Comparison of ENCODE assay signal across 9 mouse cellular contexts in genomic region chr5:139423026-139423865, GRCm38 (mm10). TPM values are rescaled to one million over a fixed set of nuclear protein-coding genes. Genes with fewer than 3 reads are reported as not detected.
DNase-seq lines count a peak whose midpoint lies in the region; ATAC-seq and TF ChIP-seq lines count a peak whose summit lies in the region.
"Had no signal": no experiment of that assay in that cellular context is flagged by ENCODE, and none has a peak within 500 bp of the region (broad histone marks: within the 10 kb centered on the region; RNA-seq: fewer than 3 reads in every experiment).

Gene Gper1, plus strand, starts transcription at chr5:139423151.

- TF ChIP-seq POLR2A in thymus, adult 2 months (IDR thresholded peaks at IDR 0.05; ENCODE audit: control insufficient read depth, extremely low read depth, insufficient read depth, low read length, poor library complexity): no peak

- H3K4me3 ChIP-seq in hindbrain, embryonic 13.5 days: peak within 1 kb of the TSS; percentile 32
- no peak within 1 kb of the TSS for H3K4me3 ChIP-seq in thymus, adult 2 months (ENCODE audit: control insufficient read depth, insufficient read depth, low read length)

- peak within 1 kb of the TSS; percentile 42 for H3K4me2 ChIP-seq in hindbrain, embryonic 13.5 days

- H3K9me3 ChIP-seq in hindbrain, embryonic 13.5 days: no peaks in the 10 kb centered on the region

- no peaks in the 10 kb centered on the region for H3K36me3 ChIP-seq in hindbrain, embryonic 13.5 days
- H3K36me3 ChIP-seq in thymus, adult 2 months (ENCODE audit: control insufficient read depth, insufficient read depth, low read length): no peaks in the 10 kb centered on the region

- peaks cover 51% of the 10 kb centered on the region for H3K4me1 ChIP-seq in hindbrain, embryonic 13.5 days (replicated peaks)
- peaks cover 34% of the 10 kb centered on the region for H3K4me1 ChIP-seq in thymus, adult 2 months (replicated peaks; ENCODE audit: control insufficient read depth, insufficient read depth, low read length)

- no peak for TF ChIP-seq CTCF in thymus, adult 2 months (IDR thresholded peaks at IDR 0.05; ENCODE audit: borderline replicate concordance, control insufficient read depth, extremely low read depth, insufficient read depth, low read length, poor library complexity)

- ATAC-seq in hindbrain, embryonic 13.5 days (ENCODE audit: low FRiP score): no peak

- no peaks in the 10 kb centered on the region for H3K27me3 ChIP-seq in hindbrain, embryonic 13.5 days
- H3K27me3 ChIP-seq in thymus, adult 2 months (ENCODE audit: control insufficient read depth, insufficient read depth, low read length): no peaks in the 10 kb centered on the region
- H3K27me3 ChIP-seq: CH12.LX had no signal

- peak within 1 kb of the TSS; percentile 65 for H3K9ac ChIP-seq in hindbrain, embryonic 13.5 days

- WGBS in hindbrain, embryonic 13.5 days: 56% methylated on average over 21 of the region's 21 CpGs
- WGBS in thymus, adult 2 months: 97% methylated on average over 21 of the region's 21 CpGs

- H3K27ac ChIP-seq in hindbrain, embryonic 13.5 days: peak within 1 kb of the TSS; percentile 60; the same call in 1 of the 2 replicates
- no peak within 1 kb of the TSS; the same call in 1 of the 2 replicates for H3K27ac ChIP-seq in thymus, adult 2 months (ENCODE audit: control insufficient read depth, insufficient read depth, low read length)

- peak; percentile 64 for DNase-seq in gastrocnemius, postnatal 10 days
- DNase-seq in gastrocnemius, adult 18-20 months (ENCODE audit: low spot score): no peak
- peak; percentile 79 for DNase-seq in 3134 (ENCODE audit: extremely low read depth, insufficient read length, low spot score)
- peak; percentile 64 to 75 for DNase-seq in cerebellum, postnatal 25 days
- peak; percentile 26 for DNase-seq in lung, postnatal 36 days
- no peak for DNase-seq in urinary bladder, adult 18-20 months (ENCODE audit: low spot score in 2 of 2)
- DNase-seq in thymus, adult 2 months: no peak

RNA-seq across cellular contexts. Expression of gene Gper1, which starts in this region (rescaled TPM):
- 1 to 10 TPM; 2.3 to 2.7 TPM for total RNA-seq in gastrocnemius, postnatal 10 days (2021)
- total RNA-seq in gastrocnemius, adult 18-20 months (2021): under 1 TPM; 0.59 to 0.82 TPM
- 7.6 and 7.9 TPM in 2 replicates for polyA plus RNA-seq in hindbrain, embryonic 13.5 days (2015; fragmentation: Nextera tagmentation; extraction: Ambion mirVana)
- 1.5 and 2.1 TPM in 2 replicates for polyA plus RNA-seq in thymus, adult 2 months (2012; rRNA removed)

Comparison
In these comparisons a context has a peak if more than half of its experiments do, and no peak if none do; other contexts are left out.
1. DNase-seq: peak in gastrocnemius, postnatal 10 days (single experiment), 3134 (single experiment), cerebellum, postnatal 25 days (2 of 2) and lung, postnatal 36 days (single experiment); none in gastrocnemius, adult 18-20 months (single experiment), urinary bladder, adult 18-20 months (0 of 2) and thymus, adult 2 months (single experiment).